Mouse (Mus musculus) CH12.LX (cell line): ENCODE measurements around the gene 1300017J02Rik. TPM values are rescaled to one million over a fixed set of nuclear protein-coding genes. Genes with fewer than 3 reads are reported as not detected.
A peak's percentile ranks its signal among the peaks of the same experiment; 100 is the strongest.

Experiments used
- ELF1 ChIP-seq: IDR thresholded peaks from 2 replicates; pipeline ENCODE4 v1.6.1; 2014; ENCODE audit warnings: low read depth, mild to moderate bottlenecking, inconsistent platforms, low read length, improper control_type of control experiment
- MAX ChIP-seq: IDR thresholded peaks from 2 replicates; pipeline ENCODE4 v1.6.1; 2011; ENCODE audit warnings: low read length, improper control_type of control experiment
- MEF2A ChIP-seq: IDR thresholded peaks from 2 replicates; pipeline ENCODE4 v1.6.1; 2014; ENCODE audit warnings: low read depth, mild to moderate bottlenecking, inconsistent platforms, low read length, improper control_type of control experiment, borderline replicate concordance
- PAX5 ChIP-seq: IDR thresholded peaks from 2 replicates; pipeline ENCODE4 v1.6.1; 2012; ENCODE audit warnings: low read length, inconsistent platforms, mixed read lengths
- RAD21 ChIP-seq: IDR thresholded peaks from 2 replicates; pipeline ENCODE4 v1.6.1; 2011; ENCODE audit warnings: low read depth, mild to moderate bottlenecking, low read length, improper control_type of control experiment, moderate library complexity
- TCF12 ChIP-seq: IDR thresholded peaks from 2 replicates; pipeline ENCODE4 v1.6.1; 2014; ENCODE audit warnings: low read depth, mild to moderate bottlenecking, inconsistent platforms, low read length, improper control_type of control experiment
- ZKSCAN1 ChIP-seq: IDR thresholded peaks from 2 replicates; pipeline ENCODE4 v1.6.1; 2012; ENCODE audit warnings: low read depth, inconsistent platforms, low read length, improper control_type of control experiment, borderline replicate concordance
- ZNF384 ChIP-seq: IDR thresholded peaks from 2 replicates; pipeline ENCODE4 v1.6.1; 2012; ENCODE audit warnings: low read depth, low read length, improper control_type of control experiment, inconsistent platforms
- polyA plus RNA-seq: library from polyadenylated mRNA; unstranded; fragments of >175 nt; gene quantifications from 2 replicates; pipeline ENCODE4 v1.2.1, GENCODE M21; 2012; ENCODE audit warnings: low read depth; ENCODE audit not compliant: insufficient read length
- total RNA-seq, 2 experiments: library from RNA; depleted of rRNA; stranded (reverse); fragments of 300-350 nt in 1 of 2; fragments of >200 nt in 1 of 2; gene quantifications; 2 replicates each; pipeline ENCODE4 v1.2.3; 2012 to 2014

The 1300017J02Rik gene
- total and polyA plus RNA-seq, 3 experiments = 0.59 to 0.81 TPM; not detected in 1

GRCm38 (mm10) chr9:103201561-103202260, 103.2 kb downstream of the 1300017J02Rik start, which contains the start of gene Srprb (continued):
- TF ChIP-seq MEF2A (peak; percentile 53; the same call in 1 of the 2 replicates), MAX (peak; percentile 89), TCF12 (peak; percentile 76), ELF1 (peak; percentile 52), PAX5 (no peak), ZKSCAN1 (no peak), ZNF384 (no peak), RAD21 (no peak)

Other genes with a start within 250 kb of the 1300017J02Rik start
- gene Rab6b, start 193.3 kb downstream of the 1300017J02Rik start, total RNA-seq (2012; rRNA removed) = 0.04 TPM in 1 of 2 replicates, not detected in the other
- gene Rab6b, start 193.3 kb downstream of the 1300017J02Rik start, total RNA-seq (2014; rRNA removed) = not detected in 2 replicates
- 0.11 and 0.19 TPM in 2 replicates for gene Rab6b, start 193.3 kb downstream of the 1300017J02Rik start, polyA plus RNA-seq
- 59.7 and 69.9 TPM in 2 replicates for gene Srprb, start 102.9 kb downstream of the 1300017J02Rik start, total RNA-seq (2012; rRNA removed)
- 37.8 and 39.5 TPM in 2 replicates for gene Srprb, start 102.9 kb downstream of the 1300017J02Rik start, total RNA-seq (2014; rRNA removed)
- 56.2 and 67.2 TPM in 2 replicates for gene Srprb, start 102.9 kb downstream of the 1300017J02Rik start, polyA plus RNA-seq
- not detected in 2 replicates for gene Gm20425, start 74.8 kb downstream of the 1300017J02Rik start, total RNA-seq (2012; rRNA removed)
- not detected in 2 replicates for gene Gm20425, start 74.8 kb downstream of the 1300017J02Rik start, total RNA-seq (2014; rRNA removed)
- gene Gm20425, start 74.8 kb downstream of the 1300017J02Rik start, polyA plus RNA-seq = not detected in 2 replicates
- not detected in 2 replicates for gene Trf, start 74.6 kb downstream of the 1300017J02Rik start, total RNA-seq (2012; rRNA removed)
- gene Trf, start 74.6 kb downstream of the 1300017J02Rik start, total RNA-seq (2014; rRNA removed) = not detected in 2 replicates
- gene Trf, start 74.6 kb downstream of the 1300017J02Rik start, polyA plus RNA-seq = not detected in 2 replicates
- 95.0 and 104 TPM in 2 replicates for gene Topbp1, start 133 bp upstream of the 1300017J02Rik start, total RNA-seq (2012; rRNA removed)
- gene Topbp1, start 133 bp upstream of the 1300017J02Rik start, total RNA-seq (2014; rRNA removed) = 104 and 113 TPM in 2 replicates
- gene Topbp1, start 133 bp upstream of the 1300017J02Rik start, polyA plus RNA-seq = 141 and 152 TPM in 2 replicates
- 189 and 263 TPM in 2 replicates for gene Cdv3, start 60.8 kb upstream of the 1300017J02Rik start, total RNA-seq (2012; rRNA removed)
- gene Cdv3, start 60.8 kb upstream of the 1300017J02Rik start, total RNA-seq (2014; rRNA removed) = 281 and 312 TPM in 2 replicates
- 341 and 343 TPM in 2 replicates for gene Cdv3, start 60.8 kb upstream of the 1300017J02Rik start, polyA plus RNA-seq
- 0.55 and 0.64 TPM in 2 replicates for gene Bfsp2, start 175.3 kb upstream of the 1300017J02Rik start, total RNA-seq (2012; rRNA removed)
- gene Bfsp2, start 175.3 kb upstream of the 1300017J02Rik start, total RNA-seq (2014; rRNA removed) = 3.4 and 4.1 TPM in 2 replicates
- 4.8 and 5.7 TPM in 2 replicates for gene Bfsp2, start 175.3 kb upstream of the 1300017J02Rik start, polyA plus RNA-seq